Mouse (Mus musculus) cerebellum, postnatal 4 days (tissue): Measurements from ENCODE around the gene Mef2d.

Experiments used
- DNase-seq, 2 experiments: peaks; one replicate each; pipeline ENCODE4 v3.0.0; 2022; ENCODE audit warnings: low spot score in 2 of 2, mixed read lengths in 1 of 2

Gene Mef2d

GRCm38 (mm10) chr3:88178986-88179385, 36.8 kb downstream of the Mef2d start:
- no peak for DNase-seq

DNA sequence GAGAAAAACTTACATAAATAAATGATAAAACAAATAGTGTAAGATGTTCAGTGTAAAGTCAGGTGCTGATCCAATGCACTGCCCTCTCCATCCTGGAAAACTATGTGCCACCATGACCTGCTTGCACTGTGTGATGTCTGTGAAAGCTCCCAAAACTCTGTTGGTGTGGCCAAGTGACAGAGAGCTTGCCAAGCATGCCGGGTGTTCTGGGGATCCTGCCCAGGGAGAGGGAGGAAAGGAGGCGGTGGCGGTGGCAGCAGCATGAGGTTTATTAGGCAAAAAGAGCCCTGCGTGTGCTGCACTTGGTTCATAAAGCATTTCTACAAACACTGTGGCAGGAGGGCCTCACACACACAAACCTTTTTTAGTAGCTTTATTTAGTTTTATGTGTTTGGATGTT, 39.2 kb downstream of the Mef2d start:
- DNase-seq: no peak

DNA sequence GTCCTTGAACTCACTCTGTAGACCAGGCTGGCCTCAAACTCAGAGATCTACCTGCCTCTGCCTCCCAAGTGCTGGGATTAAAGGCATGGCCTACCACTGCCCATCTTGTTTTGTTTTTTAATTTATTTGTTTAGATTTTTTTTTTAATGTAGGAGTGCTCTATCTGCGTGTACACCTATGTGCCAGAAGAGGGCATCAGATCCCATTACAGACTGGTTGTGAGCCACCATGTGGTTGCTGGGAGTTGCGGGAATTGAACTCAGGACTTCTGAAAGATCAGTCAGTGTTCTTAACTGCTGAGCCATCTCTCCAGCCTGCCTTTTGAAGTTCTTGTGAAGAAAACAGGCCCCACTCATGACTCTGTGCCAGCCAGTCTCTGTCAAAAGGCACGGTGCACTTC, 44.3 kb downstream of the Mef2d start:
- no peak for DNase-seq

- DNase-seq: no peak
Measured at GRCm38 (mm10) chr3:88191146-88191545, 49.0 kb downstream of the Mef2d start.

GRCm38 (mm10) chr3:88191820-88192616, 49.8 kb downstream of the Mef2d start:
- DNase-seq: peak in 1 of 2 experiments; percentile 70

- DNase-seq: no peak
Measured at GRCm38 (mm10) chr3:88197741-88198504, 55.8 kb downstream of the Mef2d start.

- DNase-seq: no peak
Measured at GRCm38 (mm10) chr3:88198505-88199020, 56.4 kb downstream of the Mef2d start.

DNA sequence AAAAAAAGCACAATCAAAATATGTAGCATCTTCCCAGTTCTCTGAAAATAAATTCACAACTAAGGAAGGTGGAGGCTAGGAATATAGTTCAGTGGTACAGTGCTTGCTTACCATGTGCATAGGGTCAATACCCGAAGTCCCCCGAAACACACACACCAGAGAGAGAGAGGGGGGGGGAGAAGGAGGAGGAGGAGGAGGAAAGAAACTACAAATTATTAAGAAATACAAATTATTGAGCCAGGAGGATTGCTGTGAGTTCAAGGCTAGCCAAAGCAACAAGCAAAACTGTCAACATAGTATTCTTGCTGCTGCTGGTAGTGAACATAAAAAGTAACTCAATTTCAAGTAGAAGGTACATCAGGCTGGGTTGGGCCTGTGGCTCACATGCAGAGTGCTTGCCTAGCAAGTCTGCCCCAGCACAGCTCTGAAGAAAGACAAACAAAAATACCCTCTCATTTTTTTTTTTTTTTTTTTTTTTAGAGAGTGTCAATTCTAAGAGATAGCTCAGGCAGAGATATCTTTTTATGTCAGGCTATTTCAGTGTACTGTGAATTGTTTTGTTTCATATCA, 57.5 kb downstream of the Mef2d start:
- DNase-seq: no peak

DNA sequence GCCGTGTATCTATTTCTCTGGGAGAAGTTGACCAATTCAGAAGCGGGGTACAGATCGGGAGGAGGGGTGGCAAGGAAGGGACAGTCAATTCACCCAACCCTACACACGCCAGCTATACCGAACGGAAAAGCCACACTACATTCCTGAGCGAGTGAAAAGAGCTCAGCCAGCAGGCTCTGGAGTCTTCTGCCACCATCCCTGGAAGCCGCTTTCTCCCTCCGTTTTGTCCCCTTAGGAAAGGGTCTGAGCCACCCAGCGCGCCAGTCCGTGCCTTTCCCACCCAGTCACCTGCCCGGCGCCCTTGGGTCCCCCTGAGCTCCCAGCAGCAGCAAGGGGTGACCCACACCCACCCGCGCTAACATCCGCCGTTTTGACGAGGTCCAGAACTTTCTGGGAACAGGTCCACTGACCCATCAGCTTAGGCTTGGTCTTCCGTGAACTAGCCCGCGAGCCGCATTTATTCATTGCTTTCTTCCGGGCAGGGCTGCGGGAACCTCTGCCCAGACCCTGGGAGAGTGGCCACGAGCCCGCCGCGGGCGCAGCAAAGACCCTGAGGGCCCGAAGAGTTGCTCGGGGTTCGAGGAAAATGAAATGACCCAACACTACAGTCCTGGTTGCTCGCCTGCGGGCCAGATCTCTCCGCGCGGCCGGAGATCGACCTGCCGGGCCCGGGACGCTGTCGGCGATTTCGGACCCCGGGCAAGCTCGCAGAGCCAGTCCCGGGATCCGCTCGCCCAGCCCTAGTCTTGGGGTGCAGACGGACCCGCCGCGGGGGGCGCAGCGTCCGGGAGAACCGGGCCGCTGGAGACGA, 58.2 kb downstream of the Mef2d start:
- no peak for DNase-seq

GRCm38 (mm10) chr3:88200972-88201330, 58.8 kb downstream of the Mef2d start:
- DNase-seq: no peak

GRCm38 (mm10) chr3:88201640-88202039, 59.5 kb downstream of the Mef2d start:
- DNase-seq: no peak

GRCm38 (mm10) chr3:88202986-88203385, 60.8 kb downstream of the Mef2d start:
- no peak for DNase-seq

DNA sequence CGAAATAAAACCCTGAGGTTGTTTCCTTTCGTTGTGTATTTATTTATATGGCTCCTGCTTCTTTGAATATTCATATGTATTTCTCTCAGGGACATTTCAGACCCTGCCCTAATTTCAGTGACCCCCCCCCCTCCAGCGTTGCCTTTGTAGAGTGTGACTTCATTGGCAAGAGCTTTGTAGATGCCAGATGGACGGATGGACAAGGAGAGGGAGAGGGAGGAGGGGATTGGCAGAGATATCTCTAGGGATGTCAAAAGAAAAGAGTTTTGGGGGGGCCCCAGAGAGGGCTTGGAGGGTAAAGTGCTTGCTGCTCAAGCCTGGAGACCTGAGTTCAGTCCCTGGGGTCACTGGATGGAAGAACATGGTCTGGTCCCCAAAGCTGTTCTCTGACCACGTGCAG, 61.3 kb downstream of the Mef2d start:
- no peak for DNase-seq

- no peak for DNase-seq
Measured at GRCm38 (mm10) chr3:88203999-88204700, 62.0 kb downstream of the Mef2d start.

- no peak for DNase-seq
Measured at GRCm38 (mm10) chr3:88204751-88205150, 62.6 kb downstream of the Mef2d start.

DNA sequence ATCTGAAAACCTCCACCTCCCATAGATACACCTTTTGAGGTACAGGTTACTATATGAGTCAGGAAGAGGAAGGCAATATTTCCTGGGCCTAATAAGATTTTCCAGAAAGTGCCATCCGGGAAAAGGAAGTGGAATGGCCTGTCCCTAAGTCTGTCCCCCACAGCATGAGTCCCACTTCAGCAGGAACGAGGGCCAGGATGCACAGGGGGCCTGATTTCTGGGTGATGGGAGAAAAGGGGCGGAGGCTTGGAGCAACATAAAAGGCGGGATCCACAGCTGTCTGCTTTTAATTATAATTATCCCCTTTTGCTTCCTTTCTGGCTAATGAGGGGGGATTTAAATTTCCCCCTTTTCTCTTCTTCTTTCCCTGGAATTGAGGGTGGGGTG, 63.0 kb downstream of the Mef2d start:
- DNase-seq: no peak

DNA sequence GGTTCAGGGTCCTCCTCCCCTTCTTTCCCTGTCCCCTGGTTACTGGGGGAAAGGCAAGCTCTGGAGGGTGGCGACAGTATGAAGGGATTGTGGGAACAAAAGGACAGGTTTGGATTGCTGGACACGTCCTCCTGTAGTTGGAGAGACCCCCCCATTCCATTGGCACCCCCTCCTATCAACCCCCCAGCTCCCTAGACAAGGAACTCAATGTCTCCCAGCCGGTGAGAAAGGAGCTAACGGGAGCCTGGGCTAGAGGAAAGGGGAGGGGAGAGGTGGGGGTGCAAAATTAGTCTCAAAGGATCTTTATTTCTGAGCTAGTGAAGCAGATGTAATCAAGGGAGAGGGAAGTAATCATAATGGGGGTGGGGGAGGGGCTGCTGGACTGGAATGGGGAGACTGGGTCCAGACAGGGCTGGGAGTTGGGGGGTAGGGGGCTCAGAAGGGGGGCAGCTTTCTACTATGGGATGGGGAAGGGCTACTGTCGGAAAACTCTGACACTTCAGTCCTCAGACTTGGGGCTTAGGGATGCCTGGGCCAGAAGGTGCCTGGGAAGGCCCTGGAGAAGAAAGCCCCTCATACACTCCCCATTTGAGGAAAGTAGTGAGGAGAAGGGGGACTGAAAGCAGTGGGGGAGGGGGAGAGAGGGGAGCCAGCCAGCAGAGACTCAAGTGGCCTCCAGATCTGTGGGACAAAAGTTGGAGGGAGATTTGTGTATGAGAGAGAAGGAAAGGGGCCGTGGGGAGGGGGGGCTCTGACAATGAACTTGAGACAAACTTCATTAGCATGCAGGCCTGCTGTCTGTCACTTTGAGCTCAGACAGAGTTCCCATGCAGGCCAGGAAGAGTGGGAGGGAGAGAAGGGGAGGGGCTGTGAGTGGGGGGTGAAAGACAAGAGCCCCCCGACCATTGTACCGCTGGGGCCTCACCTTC, 63.7 kb downstream of the Mef2d start:
- no peak for DNase-seq

- no peak for DNase-seq
Measured at GRCm38 (mm10) chr3:88206500-88206899, 64.3 kb downstream of the Mef2d start.

- DNase-seq: no peak
Measured at GRCm38 (mm10) chr3:88206901-88207371, 64.8 kb downstream of the Mef2d start.
